Mouse (Mus musculus): ENCODE results near the gene Mfap1b. TPM values are rescaled to one million over a fixed set of nuclear protein-coding genes. Genes with fewer than 3 reads are reported as not detected.
A peak's percentile ranks its signal among the peaks of the same experiment; 100 is the strongest.
"Not testable (repeated sequence)": the region's sequence is repeated elsewhere in the genome, so short reads cannot be mapped to it uniquely, and the experiment has no call there.

The Mfap1b gene
- polyA plus RNA-seq (2012; rRNA removed), result 36.0 and 38.5 TPM in 2 replicates

DNA sequence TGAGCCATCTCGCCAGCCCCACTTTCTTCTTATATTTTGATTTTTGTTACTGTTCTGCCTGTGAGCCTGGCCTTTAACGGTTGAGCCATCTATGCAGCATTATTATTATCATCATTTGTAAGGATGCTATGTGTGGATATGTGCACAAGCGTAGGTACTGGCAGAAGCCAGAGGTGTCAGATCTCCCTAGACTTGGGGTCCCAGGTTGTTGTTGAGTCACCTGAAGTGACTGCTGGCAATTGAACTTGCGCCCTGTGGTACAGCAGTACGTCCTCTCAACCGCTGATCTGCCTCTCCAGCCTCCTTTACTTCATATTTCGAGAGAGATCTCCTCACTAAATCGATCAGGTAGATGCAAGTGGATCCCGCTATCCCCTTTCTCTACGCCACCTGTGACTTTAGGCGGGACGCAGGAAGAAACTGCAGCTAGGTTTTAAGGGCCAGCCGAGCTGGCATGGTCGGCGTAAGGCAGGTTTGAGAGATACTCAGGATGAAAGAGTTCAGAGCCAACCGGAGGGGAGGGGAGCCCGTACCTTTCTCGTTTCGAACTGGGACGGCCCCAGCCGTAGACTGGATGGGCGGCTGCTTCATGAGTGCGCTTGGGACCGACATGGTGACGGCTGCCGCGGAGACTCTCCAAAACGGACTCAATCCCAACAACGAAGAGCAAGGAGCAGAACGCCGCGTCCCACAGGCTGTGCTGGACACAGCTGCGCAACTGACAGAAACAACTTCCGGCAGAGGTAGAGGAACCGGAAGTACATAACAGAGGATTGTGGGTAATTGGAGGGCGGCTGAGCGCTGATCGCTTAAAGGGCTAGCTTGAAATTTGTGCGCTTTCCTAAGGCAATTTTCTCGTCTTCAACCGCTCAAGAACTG, at the start of gene Mfap1b:
Gene Mfap1b, minus strand, starts transcription at position 767 of the 879 bp plus-strand sequence.
- DNase-seq (ENCODE audit: extremely low spot score in 1 of 2, low spot score in 1 of 2), result peak; percentile 69 to 93

DNA sequence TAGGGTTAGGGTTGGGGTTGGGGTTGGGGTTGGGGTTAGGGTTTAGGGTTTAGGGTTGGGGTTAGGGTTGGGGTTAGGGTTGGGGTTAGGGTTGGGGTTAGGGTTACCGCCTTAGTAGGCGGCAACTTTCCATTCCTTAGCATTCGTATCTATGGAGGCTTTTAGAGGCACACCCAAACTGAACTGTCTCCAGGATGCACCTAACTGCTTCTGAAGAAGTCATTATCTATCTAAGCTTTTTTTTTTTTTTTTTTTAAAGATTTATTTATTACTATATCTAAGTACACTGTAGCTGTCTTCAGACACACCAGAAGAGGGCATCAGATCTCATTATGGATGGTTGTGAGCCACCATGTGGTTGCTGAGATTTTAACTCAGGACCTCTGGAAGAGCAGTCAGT, 49.0 kb upstream of the Mfap1b start:
- DNase-seq (ENCODE audit: extremely low spot score in 1 of 2, low spot score in 1 of 2), result not testable (repeated sequence)

DNA sequence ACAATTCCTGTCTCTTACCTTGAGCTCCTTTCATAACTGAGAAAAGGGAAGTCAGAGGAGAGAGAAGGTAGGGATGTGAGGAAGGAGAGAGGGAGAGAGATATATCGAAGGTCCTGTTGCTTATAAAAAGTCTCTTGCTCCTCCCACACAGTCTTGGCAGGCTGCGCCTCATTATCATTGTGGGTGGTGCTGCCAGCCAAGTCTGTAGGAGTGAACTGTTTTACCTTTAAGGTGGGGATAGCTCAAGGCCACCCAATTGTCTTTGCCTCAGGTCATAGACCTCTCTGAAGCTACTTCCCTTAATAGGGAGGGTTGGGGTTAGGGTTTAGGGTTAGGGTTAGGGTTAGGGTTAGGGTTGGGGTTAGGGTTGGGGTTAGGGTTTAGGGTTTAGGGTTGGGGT, 48.1 kb upstream of the Mfap1b start:
- DNase-seq (ENCODE audit: extremely low spot score in 1 of 2, low spot score in 1 of 2), result peak; percentile 49 to 70

DNA sequence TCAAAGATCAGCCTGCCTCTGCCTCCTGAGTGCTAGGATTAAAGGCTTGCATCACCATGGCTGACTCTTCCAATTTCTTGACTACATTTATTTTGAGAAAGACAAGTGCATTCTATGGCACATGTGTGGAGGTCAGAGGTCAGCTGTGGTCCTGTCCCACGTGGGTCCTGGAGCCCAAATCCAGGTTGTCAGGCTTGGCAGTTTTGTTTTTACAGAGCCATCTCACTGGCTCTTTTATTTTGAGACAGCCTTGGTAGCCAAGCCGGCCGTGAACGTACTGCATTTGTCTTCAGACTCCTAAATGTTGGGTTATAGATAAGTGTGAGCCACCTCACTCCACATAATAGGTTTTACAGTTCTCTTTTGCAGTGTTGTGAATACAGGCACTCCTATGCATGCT, 44.8 kb upstream of the Mfap1b start:
- not testable (repeated sequence) for DNase-seq (ENCODE audit: extremely low spot score in 1 of 2, low spot score in 1 of 2)

DNA sequence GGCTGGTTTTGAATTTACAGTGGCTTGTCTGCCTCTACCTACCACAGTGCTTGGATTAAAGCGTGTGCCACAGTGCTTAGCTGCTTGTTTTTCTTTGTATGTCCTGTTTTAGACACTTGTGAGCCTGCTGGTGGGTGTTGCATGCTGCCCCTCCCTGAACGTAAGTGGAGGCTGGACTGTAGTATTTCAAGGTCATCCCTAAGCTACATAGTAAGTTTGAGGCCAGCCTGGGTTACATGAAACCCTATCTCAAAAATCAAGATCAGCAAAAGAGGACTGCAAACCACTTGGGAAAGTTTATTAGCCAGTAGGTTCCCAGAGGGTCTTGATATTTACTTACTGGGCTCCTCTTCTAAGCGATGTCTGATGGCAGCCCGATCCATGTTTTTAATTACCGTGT, 44.2 kb upstream of the Mfap1b start:
- DNase-seq (ENCODE audit: extremely low spot score in 1 of 2, low spot score in 1 of 2), result no peak

DNA sequence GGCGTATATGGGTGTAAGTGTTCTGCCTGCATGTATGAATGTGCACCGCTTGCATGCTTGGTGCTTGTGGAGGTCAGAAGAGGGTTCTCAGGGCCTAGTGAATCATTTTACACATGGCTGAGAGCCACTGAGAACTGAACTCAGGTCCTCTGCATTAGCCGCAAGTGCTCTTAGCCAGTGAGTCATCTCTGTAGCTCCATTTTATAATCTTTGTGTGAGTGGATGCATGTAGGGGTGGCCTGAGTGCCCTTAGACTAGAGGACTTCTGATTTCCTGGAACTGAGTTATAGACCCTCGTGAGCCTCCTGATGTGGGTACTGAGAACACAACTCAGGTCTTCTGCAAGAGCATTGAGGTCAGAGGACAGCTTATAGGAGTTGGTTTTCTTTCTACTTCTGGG, 40.3 kb upstream of the Mfap1b start:
- no peak for DNase-seq (ENCODE audit: extremely low spot score in 1 of 2, low spot score in 1 of 2)

DNA sequence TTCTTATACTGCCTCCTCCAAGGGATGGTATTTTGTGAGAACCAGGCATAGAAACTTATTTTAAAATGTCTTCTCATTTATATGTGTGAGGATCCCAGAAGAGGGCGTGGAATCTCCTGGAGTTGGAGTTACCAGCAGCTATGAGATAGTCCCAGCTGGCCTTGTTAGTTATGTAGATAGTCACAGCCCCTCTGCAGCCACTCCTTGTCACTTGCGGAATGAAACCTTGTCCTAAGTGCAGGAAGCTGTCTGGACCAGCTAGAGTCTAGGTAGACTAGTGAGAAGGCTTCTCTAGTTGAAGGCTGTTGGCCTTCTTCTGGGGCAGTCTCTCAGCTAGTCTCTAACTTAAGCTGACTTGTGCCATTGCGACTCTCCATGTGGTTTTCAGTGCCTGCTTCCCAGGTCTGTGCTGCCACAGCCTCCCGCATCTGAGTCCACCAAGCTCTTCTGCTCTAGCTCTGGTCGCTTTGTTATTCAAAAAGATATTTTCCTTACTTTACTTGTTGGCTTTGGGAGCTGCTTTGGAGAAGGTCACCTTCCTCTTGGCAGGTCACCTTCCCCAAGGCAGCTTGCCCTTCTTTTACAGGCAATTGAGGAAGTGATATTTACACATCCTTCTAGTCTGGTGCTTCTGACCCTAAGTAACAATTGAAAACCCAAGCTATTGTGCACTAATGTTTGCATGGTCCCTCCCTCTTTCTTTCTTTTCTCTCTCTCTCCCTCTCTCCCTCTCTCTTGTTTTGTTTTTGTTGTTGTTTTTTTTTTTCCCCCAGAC, 39.3 kb upstream of the Mfap1b start:
- not testable (repeated sequence) for DNase-seq (ENCODE audit: extremely low spot score in 1 of 2, low spot score in 1 of 2)

DNA sequence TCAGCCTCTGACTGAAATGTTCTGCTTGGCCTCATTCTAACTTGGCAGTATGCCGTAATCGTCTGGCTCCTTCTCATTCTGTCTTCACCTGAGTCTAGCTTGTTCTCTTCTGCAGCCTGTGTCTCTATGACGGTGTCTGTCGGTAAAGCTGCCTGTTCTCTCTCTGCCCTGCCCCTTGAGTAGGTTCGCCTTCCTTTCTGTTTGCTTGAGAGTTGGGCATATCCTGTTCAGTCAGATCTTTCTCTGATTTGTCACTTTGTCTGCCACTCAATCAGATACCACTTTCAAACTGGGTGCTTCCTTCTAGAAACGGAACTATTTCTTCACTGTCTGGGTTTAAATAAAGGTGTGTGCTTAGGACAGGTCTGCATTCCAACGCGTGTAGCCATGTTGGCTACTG, 37.5 kb upstream of the Mfap1b start:
- no peak for DNase-seq (ENCODE audit: extremely low spot score in 1 of 2, low spot score in 1 of 2)

DNA sequence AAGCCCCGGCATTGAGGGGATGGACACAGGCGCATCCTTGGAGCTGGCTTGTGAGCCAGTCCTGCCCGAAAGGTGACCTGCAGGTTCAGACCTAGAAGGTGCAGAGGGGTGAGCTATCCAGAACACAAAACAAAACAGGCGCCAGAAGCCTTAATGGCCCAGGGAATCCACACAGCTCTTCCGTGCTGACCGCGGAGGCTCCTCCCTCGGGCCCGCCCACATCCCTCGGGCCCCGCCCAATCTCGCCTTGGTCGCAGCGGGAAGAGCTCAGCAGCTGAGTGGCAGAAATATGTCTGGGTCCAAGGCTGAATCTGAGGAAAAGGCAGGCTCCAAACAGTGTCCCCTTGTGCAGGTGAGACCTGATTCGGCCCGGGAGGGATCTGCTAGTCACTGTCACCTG, 35.7 kb upstream of the Mfap1b start:
- peak in 1 of 2 experiments; percentile 65 for DNase-seq (ENCODE audit: extremely low spot score in 1 of 2, low spot score in 1 of 2)

DNA sequence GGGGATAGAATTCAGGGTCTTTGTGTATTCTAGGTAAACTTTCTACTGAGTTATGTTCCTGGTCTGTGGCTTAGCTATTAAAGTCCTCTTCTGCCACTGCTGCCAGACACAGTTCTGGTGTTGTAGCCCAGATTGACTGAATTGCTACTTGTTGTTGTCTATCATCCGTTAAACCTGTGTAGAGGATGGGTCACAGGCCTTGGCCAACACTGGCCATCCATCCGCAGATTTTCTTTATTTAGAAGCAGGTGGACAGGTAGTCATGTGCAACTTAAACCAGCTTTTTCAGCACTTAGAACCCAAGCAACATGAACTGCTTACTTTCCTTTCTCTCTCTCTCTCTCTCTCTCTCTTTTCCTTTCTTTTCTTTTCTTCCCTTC, 34.1 kb upstream of the Mfap1b start:
- DNase-seq (ENCODE audit: extremely low spot score in 1 of 2, low spot score in 1 of 2), result no peak

DNA sequence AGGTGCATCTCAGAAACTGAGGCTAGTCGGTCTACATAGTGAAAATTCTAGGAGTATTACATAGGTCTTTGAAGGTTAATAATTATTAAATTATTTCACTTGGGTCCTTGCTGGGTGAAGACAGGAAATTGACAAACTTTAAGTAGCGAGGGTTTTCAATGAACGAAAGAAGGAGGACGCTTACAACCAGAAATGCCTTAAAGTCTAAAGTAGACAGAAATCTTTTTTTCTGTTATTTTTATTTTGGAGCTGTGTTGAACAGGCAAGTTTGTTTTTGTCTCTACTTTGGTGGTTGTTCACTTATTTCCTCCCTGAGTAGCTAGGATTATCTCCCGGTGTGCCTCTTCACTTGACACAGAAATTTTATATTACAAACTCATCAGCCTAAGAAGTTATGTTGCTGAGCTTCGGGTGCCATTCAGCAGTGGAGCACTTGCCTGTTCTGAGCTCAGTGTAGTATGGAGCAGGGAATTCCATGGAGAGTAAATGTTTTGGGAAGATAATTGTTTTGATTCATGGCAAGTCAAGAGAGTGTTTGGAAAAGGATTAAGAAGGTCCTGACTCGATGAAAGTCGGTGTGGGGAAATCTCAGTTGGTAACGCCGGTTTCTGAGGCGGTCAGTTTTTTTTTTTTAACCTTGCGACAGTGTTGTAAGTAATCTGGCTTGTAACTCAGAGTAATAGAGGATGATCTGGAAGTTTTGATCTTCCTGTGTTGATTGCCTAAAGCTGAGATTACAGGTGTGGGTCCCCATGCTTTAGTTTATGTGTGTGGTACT, 33.5 kb upstream of the Mfap1b start:
- DNase-seq (ENCODE audit: extremely low spot score in 1 of 2, low spot score in 1 of 2), result no peak

DNA sequence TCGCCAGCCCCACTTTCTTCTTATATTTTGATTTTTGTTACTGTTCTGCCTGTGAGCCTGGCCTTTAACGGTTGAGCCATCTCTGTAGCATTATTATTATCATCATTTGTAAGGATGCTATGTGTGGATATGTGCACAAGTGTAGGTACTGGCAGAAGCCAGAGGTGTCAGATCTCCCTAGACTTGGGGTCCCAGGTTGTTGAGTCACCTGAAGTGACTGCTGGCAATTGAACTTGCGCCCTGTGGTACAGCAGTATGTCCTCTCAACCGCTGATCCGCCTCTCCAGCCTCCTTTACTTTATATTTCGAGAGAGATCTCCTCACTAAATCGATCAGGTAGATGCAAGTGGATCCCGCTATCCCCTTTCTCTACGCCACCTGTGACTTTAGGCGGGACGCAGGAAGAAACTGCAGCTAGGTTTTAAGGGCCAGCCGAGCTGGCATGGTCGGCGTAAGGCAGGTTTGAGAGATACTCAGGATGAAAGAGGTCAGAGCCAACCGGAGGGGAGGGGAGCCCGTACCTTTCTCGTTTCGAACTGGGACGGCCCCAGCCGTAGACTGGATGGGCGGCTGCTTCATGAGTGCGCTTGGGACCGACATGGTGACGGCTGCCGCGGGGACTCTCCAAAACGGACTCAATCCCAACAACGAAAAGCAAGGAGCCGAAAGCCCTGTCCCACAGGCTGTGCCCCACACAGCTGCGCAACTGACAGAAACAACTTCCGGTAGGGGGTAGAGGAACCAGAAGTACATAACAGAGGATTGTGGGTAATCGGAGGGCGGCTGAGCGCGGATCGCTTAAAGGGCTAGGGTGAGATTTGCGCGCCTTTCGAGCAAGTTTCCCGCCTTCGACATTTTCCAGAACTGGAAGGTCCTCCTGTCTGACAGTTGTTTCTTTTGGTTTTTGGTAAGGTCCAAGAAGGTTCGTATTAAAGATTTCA, 32.3 kb upstream of the Mfap1b start, which contains the start of the genes Mfap1a and Wdr76:
Gene Mfap1a, minus strand, starts transcription at position 724 of the 941 bp plus-strand sequence.
Gene Wdr76, plus strand, starts transcription at position 782 of the 941 bp plus-strand sequence.
- peak; percentile 81 to 92 for DNase-seq (ENCODE audit: extremely low spot score in 1 of 2, low spot score in 1 of 2)

DNA sequence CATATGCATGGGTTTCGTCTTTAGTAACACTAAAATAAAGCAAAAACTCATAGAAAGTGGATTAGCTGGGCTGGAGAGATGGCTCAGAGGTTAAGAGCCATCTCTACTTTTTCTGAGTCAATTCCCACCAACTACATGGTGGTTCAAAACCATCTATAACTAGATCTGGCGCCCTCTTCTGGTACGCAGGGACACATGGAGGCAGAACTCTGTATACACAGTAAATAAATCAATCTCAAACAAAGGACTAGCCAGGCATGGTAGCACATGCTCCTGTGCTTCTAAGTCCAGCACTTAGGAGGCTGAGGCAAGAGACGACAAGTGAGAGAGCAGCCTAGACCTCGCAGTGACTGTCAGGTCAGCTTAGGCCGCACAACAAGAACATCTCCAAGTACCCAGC, 27.7 kb upstream of the Mfap1b start:
- not testable (repeated sequence) for DNase-seq (ENCODE audit: extremely low spot score in 1 of 2, low spot score in 1 of 2)

DNA sequence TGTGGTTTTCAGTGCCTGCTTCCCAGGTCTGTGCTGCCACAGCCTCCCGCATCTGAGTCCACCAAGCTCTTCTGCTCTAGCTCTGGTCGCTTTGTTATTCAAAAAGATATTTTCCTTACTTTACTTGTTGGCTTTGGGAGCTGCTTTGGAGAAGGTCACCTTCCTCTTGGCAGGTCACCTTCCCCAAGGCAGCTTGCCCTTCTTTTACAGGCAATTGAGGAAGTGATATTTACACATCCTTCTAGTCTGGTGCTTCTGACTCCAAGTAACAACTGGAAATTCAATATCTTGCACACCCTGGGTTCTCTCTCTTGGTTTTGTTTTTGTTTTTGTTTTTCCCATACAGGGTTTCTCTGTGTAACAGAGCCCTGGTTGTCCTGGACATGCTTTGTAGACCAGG, 10.5 kb upstream of the Mfap1b start:
- not testable (repeated sequence) for DNase-seq (ENCODE audit: extremely low spot score in 1 of 2, low spot score in 1 of 2)

DNA sequence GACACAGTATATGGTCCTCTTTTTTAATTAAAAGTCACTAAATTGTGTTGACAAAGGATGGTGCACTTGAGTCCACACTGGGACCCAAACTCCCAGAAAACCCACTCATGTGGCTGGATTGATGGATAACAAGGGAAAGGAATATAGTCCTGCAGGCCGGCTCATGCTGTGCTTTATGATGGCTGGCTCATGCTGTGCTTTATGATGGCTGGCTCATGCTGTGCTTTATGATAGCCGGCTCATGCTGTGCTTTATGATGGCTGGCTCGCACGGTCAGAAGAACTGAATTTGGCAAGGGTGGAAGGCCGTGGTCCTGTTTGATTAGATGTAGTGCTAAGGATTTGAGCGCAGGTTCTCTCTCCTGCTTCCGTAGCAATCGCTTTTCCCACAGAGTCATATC, 9.7 kb upstream of the Mfap1b start:
- no peak for DNase-seq (ENCODE audit: extremely low spot score in 1 of 2, low spot score in 1 of 2)

DNA sequence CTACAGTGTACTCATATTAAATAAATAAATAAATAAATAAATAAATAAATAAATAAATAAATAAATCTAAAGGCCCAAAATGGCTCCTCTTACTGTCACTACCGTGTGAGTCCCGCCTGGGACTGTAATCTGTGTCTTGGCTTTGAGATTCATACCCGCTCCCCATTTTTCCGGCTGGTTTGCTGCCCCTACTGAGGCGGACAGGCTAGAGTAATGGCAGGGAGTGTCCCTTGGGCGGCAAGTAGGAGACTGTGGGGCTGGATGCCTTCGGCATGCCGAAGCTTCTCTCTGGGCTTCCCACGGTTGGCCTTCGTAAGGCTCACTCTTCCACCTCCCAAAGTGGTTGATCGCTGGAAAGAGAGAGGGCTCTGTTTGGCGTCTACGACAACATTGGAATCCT, 7.0 kb upstream of the Mfap1b start:
- not testable (repeated sequence) for DNase-seq (ENCODE audit: extremely low spot score in 1 of 2, low spot score in 1 of 2)

DNA sequence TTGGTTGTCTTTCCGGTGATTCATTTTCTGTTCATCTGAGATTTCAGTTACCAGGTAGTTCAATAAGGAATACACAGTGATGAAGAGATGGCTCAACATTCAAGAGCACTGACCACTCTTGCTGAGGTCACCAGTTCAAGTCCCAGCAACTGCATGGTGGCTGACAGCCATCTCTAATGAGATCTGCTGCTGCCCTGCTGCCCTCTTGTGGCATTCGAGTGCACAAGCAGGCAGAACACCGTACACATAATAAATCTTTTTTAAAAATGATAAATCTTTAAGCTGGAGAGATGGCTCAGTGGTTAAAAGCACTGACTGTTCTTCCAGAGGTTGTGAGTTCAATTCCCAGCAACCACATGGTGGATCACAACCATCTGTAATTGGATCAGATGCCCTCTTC, 6.6 kb upstream of the Mfap1b start:
- no peak for DNase-seq (ENCODE audit: extremely low spot score in 1 of 2, low spot score in 1 of 2)

DNA sequence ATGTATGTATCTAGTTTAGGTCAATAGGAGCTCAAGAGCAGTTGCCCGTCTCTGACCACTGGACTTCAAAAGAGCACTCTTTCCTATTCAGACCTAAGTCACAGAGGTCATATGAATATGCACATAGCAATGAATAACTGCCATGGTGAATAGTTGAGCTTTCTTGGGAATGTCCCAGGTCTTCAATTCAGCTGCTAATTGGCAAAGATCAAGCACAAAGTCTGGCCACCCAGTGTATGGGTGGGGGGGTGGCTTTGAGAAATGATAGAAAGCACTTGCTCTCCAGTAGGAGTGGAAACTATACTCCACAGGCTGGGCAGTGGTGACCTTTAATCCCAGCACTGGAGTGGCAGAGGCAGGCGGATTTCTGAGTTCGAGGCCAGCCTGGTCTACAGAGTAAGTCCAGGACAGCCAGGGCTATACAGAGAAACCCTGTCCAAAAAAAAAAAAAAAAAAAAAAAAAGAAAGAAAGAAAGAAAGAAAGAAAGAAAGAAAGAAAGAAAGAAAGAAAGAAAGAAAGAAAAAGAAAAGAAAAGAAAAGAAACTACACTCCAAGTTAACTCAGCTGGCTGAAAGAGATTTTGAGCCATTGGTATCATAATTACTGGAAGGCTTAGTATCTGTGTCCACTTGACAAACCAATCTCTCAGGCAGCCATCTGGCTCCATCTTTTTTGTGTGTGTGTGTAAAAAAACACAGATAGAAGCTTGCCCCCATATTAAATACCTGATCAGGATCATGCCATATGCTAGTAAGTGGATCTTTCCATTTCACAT, 3.8 kb upstream of the Mfap1b start:
- no peak for DNase-seq (ENCODE audit: extremely low spot score in 1 of 2, low spot score in 1 of 2)

DNA sequence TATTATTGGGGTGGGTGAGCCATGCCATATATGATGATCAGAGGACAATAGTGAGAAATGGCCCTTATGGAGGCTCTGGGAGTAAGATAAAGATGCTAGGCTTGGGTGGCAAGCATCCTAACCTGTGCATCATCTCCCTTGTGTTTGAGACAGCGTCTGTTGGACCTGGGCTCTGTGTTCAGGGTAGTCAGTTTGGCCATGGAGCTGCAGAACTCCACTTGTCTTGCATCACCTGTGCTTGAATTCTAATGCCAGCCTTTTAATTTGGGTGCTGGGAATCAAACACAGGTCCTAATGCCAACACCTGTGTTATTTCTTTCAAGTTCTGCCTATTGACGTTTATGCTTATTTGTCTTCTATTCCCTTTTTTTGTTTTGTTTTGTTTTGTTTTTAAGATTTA, 1.4 kb upstream of the Mfap1b start:
- not testable (repeated sequence) for DNase-seq (ENCODE audit: extremely low spot score in 1 of 2, low spot score in 1 of 2)
